In the genomic region with DNA sequence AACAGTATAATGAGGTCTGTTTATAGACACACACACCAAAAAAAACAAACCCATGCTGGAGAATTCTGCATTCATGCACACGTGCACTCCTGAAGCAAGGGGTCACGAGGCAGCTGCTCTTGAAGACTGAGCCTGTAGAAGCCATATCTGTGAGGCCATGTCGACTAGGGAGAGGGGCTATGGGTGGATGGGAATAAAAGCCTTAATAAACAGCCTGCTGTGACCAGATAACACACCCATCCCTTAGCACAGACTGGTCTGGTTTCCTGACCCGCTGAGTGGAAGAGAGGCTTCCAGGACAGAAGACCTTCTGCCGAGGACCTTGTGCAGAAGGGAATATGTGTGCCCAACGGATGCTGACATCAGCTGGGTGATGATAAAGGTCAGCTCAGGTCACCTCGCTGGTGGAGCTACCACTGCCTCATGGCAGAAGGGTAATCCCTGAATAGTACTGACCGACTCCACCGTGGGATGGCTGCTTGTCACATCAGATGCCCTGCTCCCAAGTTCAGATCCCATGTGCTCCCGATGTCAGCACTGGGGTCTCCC, we compare ENCODE assay signal across 21 mouse cellular contexts. TPM values are rescaled to one million over a fixed set of nuclear protein-coding genes. Genes with fewer than 3 reads are reported as not detected.
DNase-seq lines count a peak whose midpoint lies in the region; ATAC-seq and TF ChIP-seq lines count a peak whose summit lies in the region.
"Had no signal": no experiment of that assay in that cellular context is flagged by ENCODE, and none has a peak within 500 bp of the region (broad histone marks: within the 10 kb centered on the region; RNA-seq: fewer than 3 reads in every experiment).

No protein-coding gene starts in this region.

- no peaks in the 10 kb centered on the region for H3K27me3 ChIP-seq in megakaryocyte, embryonic 14.5 days (replicated peaks)
- H3K27me3 ChIP-seq in liver, postnatal 0 days (ENCODE audit: insufficient read depth, low read length) = no peaks in the 10 kb centered on the region
- H3K27me3 ChIP-seq in intestine, embryonic 16.5 days (replicated peaks; ENCODE audit: control insufficient read depth, insufficient read depth, low read length) = no peaks in the 10 kb centered on the region
- H3K27me3 ChIP-seq: embryonic facial prominence, embryonic 12.5 days; forebrain, embryonic 13.5 days; hindbrain, embryonic 15.5 days; midbrain, embryonic 12.5 days; neural tube, embryonic 13.5 days had no signal

- peaks cover 93% of the 10 kb centered on the region for H3K4me1 ChIP-seq in megakaryocyte, embryonic 14.5 days
- H3K4me1 ChIP-seq in liver, postnatal 0 days (ENCODE audit: insufficient read depth) = no peaks in the 10 kb centered on the region; the same call in 1 of the 2 replicates
- H3K4me1 ChIP-seq in intestine, embryonic 16.5 days (ENCODE audit: control insufficient read depth, insufficient read depth, low read length) = peaks cover 12% of the 10 kb centered on the region
- H3K4me1 ChIP-seq: embryonic facial prominence, embryonic 12.5 days; forebrain, embryonic 13.5 days; midbrain, embryonic 12.5 days; neural tube, embryonic 13.5 days had no signal

- H3K27ac ChIP-seq in gastrocnemius, adult 2 months = peak overlapping the region; percentile 79; the same call in 1 of the 2 replicates
- H3K27ac ChIP-seq in liver, postnatal 0 days (ENCODE audit: low read depth) = no peak overlapping the region
- H3K27ac ChIP-seq in intestine, embryonic 16.5 days (ENCODE audit: low read length) = no peak overlapping the region
- H3K27ac ChIP-seq: embryonic facial prominence, embryonic 12.5 days; forebrain, embryonic 13.5 days; midbrain, embryonic 12.5 days; neural tube, embryonic 13.5 days had no signal

- 61% methylated on average over 10 of the region's 10 CpGs for WGBS in liver, postnatal 0 days (ENCODE audit: insufficient replicate concordance)
- WGBS in intestine, embryonic 16.5 days = 87% methylated on average over 10 of the region's 10 CpGs

- ATAC-seq in megakaryocyte, adult 5-6 weeks (ENCODE audit: poor library complexity, severe bottlenecking) = no peak
- ATAC-seq in liver, postnatal 0 days = peak; percentile 57; the same call in 1 of the 2 replicates
- ATAC-seq in intestine, embryonic 16.5 days = no peak
- ATAC-seq: forebrain, embryonic 13.5 days had no signal

- no peak overlapping the region for H3K9ac ChIP-seq in liver, postnatal 0 days (replicated peaks)
- H3K9ac ChIP-seq in intestine, embryonic 16.5 days (ENCODE audit: low read depth, low read length) = no peak overlapping the region
- H3K9ac ChIP-seq: embryonic facial prominence, embryonic 12.5 days; forebrain, embryonic 13.5 days; hindbrain, embryonic 15.5 days; midbrain, embryonic 12.5 days; neural tube, embryonic 13.5 days had no signal

- no peak overlapping the region for H3K4me3 ChIP-seq in gastrocnemius, adult 2 months
- H3K4me3 ChIP-seq in megakaryocyte, embryonic 14.5 days (replicated peaks) = peak overlapping the region; percentile 76
- H3K4me3 ChIP-seq in liver, postnatal 0 days (ENCODE audit: low read depth, low read length) = no peak overlapping the region
- no peak overlapping the region for H3K4me3 ChIP-seq in intestine, embryonic 16.5 days (ENCODE audit: low read length)
- H3K4me3 ChIP-seq: embryonic facial prominence, embryonic 12.5 days; erythroblast, embryonic 14.5 days; forebrain, embryonic 13.5 days; hindbrain, embryonic 15.5 days; midbrain, embryonic 12.5 days; neural tube, embryonic 13.5 days had no signal

- intact Hi-C loops in gastrocnemius, adult 2 months (cut with DNase I) = no loop called here

- DNase-seq in gastrocnemius, adult 2 months = no peak
- no peak for DNase-seq in gastrocnemius, adult 8-10 months (ENCODE audit: low spot score in 2 of 2)
- DNase-seq in liver, postnatal 0 days = no peak
- no peak for DNase-seq in natural killer cell, adult 2 months (ENCODE audit: low spot score in 2 of 2)
- DNase-seq: adrenal gland, postnatal 25 days; kidney, adult 11 months; left cerebral cortex, postnatal 4 days; spleen, adult 18-20 months; thymus, postnatal 25 days had no signal

- TF ChIP-seq EP300 in liver, postnatal 0 days (IDR thresholded peaks at IDR 0.05; ENCODE audit: low read depth) = no peak

- no peaks in the 10 kb centered on the region for H3K9me3 ChIP-seq in megakaryocyte, embryonic 14.5 days
- no peaks in the 10 kb centered on the region for H3K9me3 ChIP-seq in liver, postnatal 0 days (ENCODE audit: low read length)
- H3K9me3 ChIP-seq in intestine, embryonic 16.5 days (ENCODE audit: control insufficient read depth, low read length) = no peaks in the 10 kb centered on the region
- H3K9me3 ChIP-seq: embryonic facial prominence, embryonic 12.5 days; forebrain, embryonic 13.5 days; hindbrain, embryonic 15.5 days; midbrain, embryonic 12.5 days; neural tube, embryonic 13.5 days had no signal

- no peak overlapping the region for H3K4me2 ChIP-seq in liver, postnatal 0 days (ENCODE audit: low read depth, low read length)
- no peak overlapping the region for H3K4me2 ChIP-seq in intestine, embryonic 16.5 days (ENCODE audit: low read depth, low read length)
- H3K4me2 ChIP-seq: embryonic facial prominence, embryonic 12.5 days; forebrain, embryonic 13.5 days; heart, embryonic 11.5 days; hindbrain, embryonic 15.5 days; midbrain, embryonic 12.5 days; neural tube, embryonic 13.5 days had no signal

- TF ChIP-seq CTCF in gastrocnemius, adult 2 months (IDR thresholded peaks at IDR 0.05) = no peak
- TF ChIP-seq CTCF in liver, postnatal 0 days (IDR thresholded peaks at IDR 0.05; ENCODE audit: low read depth) = no peak

- peaks cover 90% of the 10 kb centered on the region for H3K36me3 ChIP-seq in megakaryocyte, embryonic 14.5 days (replicated peaks; ENCODE audit: low read length)
- peaks cover 4% of the 10 kb centered on the region; the same call in 1 of the 2 replicates for H3K36me3 ChIP-seq in liver, postnatal 0 days (replicated peaks; ENCODE audit: insufficient read depth, low read length)
- H3K36me3 ChIP-seq in intestine, embryonic 16.5 days (ENCODE audit: control insufficient read depth, insufficient read depth, low read length) = peaks cover 2% of the 10 kb centered on the region; the same call in 1 of the 2 replicates

RNA-seq across cellular contexts. Expression of a gene that starts 8.3 kb away (rescaled TPM):
- total RNA-seq in gastrocnemius, adult 2 months (2021) = 1 to 10 TPM; 3.0 to 3.3 TPM
- total RNA-seq in gastrocnemius, adult 8-10 months (2022) = 1 to 10 TPM; 1.7 to 3.9 (median 2.8) TPM
- 81.1 and 284 TPM in 2 replicates for polyA plus RNA-seq in megakaryocyte, embryonic 14.5 days (2012; ENCODE audit: insufficient read depth, low replicate concordance)
- 58.0 and 63.8 TPM in 2 replicates for total RNA-seq in megakaryocyte, adult 5-6 weeks (2015)
- total RNA-seq in megakaryocyte, adult 5-6 weeks (2017) = 55.4 and 62.9 TPM in 2 replicates
- 15.0 and 16.7 TPM in 2 replicates for polyA plus RNA-seq in liver, postnatal 0 days (2015; fragmentation: Nextera tagmentation; extraction: Ambion mirVana)
- 39.7 and 46.7 TPM in 2 replicates for polyA plus RNA-seq in intestine, embryonic 16.5 days (2015; fragmentation: Nextera tagmentation; extraction: Ambion mirVana)

RNA-seq across cellular contexts. Expression of a gene that starts 17.5 kb away (rescaled TPM):
- 10 to 100 TPM; 29.6 to 34.1 TPM for total RNA-seq in gastrocnemius, adult 2 months (2021)
- total RNA-seq in gastrocnemius, adult 8-10 months (2022) = 10 to 100 TPM; 27.6 to 34.9 (median 31.9) TPM
- polyA plus RNA-seq in megakaryocyte, embryonic 14.5 days (2012; ENCODE audit: insufficient read depth, low replicate concordance) = 3,567 and 8,363 TPM in 2 replicates
- 159 and 170 TPM in 2 replicates for total RNA-seq in megakaryocyte, adult 5-6 weeks (2015)
- 89.8 and 99.6 TPM in 2 replicates for total RNA-seq in megakaryocyte, adult 5-6 weeks (2017)
- polyA plus RNA-seq in liver, postnatal 0 days (2015; fragmentation: Nextera tagmentation; extraction: Ambion mirVana) = 64.0 and 64.9 TPM in 2 replicates
- 286 and 319 TPM in 2 replicates for polyA plus RNA-seq in intestine, embryonic 16.5 days (2015; fragmentation: Nextera tagmentation; extraction: Ambion mirVana)

RNA-seq across cellular contexts. Expression of a gene that starts 49.4 kb away (rescaled TPM):
- 100 to 1,000 TPM; 222 to 261 TPM for total RNA-seq in gastrocnemius, adult 2 months (2021)
- total RNA-seq in gastrocnemius, adult 8-10 months (2022) = 100 to 1,000 TPM; 260 to 347 (median 290) TPM
- 157 and 272 TPM in 2 replicates for polyA plus RNA-seq in megakaryocyte, embryonic 14.5 days (2012; ENCODE audit: insufficient read depth, low replicate concordance)
- total RNA-seq in megakaryocyte, adult 5-6 weeks (2015) = 32.3 and 32.9 TPM in 2 replicates
- 91.6 and 93.8 TPM in 2 replicates for total RNA-seq in megakaryocyte, adult 5-6 weeks (2017)
- 17.9 and 20.2 TPM in 2 replicates for polyA plus RNA-seq in liver, postnatal 0 days (2015; fragmentation: Nextera tagmentation; extraction: Ambion mirVana)
- 56.6 and 57.4 TPM in 2 replicates for polyA plus RNA-seq in intestine, embryonic 16.5 days (2015; fragmentation: Nextera tagmentation; extraction: Ambion mirVana)

RNA-seq across cellular contexts. Expression of a gene that starts 52.6 kb away (rescaled TPM):
- not detected for total RNA-seq in gastrocnemius, adult 2 months (2021)
- total RNA-seq in gastrocnemius, adult 8-10 months (2022) = under 1 TPM in 1 of 4 experiments, not detected in 3; 0.11 TPM
- not detected in 2 replicates for polyA plus RNA-seq in megakaryocyte, embryonic 14.5 days (2012; ENCODE audit: insufficient read depth, low replicate concordance)
- not detected in 2 replicates for total RNA-seq in megakaryocyte, adult 5-6 weeks (2015)
- total RNA-seq in megakaryocyte, adult 5-6 weeks (2017) = not detected in 2 replicates
- polyA plus RNA-seq in liver, postnatal 0 days (2015; fragmentation: Nextera tagmentation; extraction: Ambion mirVana) = not detected in 2 replicates
- 0.40 and 0.44 TPM in 2 replicates for polyA plus RNA-seq in intestine, embryonic 16.5 days (2015; fragmentation: Nextera tagmentation; extraction: Ambion mirVana)
- total RNA-seq: liver, adult 2 months; monocyte, adult 5-6 weeks had no signal
- polyA plus RNA-seq: erythroblast, embryonic 14.5 days; liver, adult 2 months had no signal

Comparison
In these comparisons a context has a peak if more than half of its experiments do, and no peak if none do; other contexts are left out.
1. RNA of a gene that starts 8.3 kb away (total RNA-seq): 55.4 to 63.8 TPM in megakaryocyte, adult 5-6 weeks; 3.0 to 3.3 TPM in gastrocnemius, adult 2 months and 1.7 to 3.9 TPM in gastrocnemius, adult 8-10 months; every median in the first group is over 10 times any median in the second.